Mouse (Mus musculus) ES-Bruce4 (cell line): ENCODE results near the gene B4gat1.

Source experiments
- CTCF ChIP-seq: IDR thresholded peaks from one replicate; pipeline ENCODE4 v1.8.1; 2011; ENCODE audit warnings: low read depth, low read length
- POLR2A ChIP-seq: IDR thresholded peaks from one replicate; pipeline ENCODE4 v1.8.1; 2011; ENCODE audit warnings: low read length; ENCODE audit not compliant: insufficient read depth

- TF ChIP-seq POLR2A (no peak), CTCF (no peak)
Observed at GRCm38 (mm10) chr19:5037678-5038571, 701 bp upstream of the B4gat1 start.
